Mouse (Mus musculus): ENCODE results near the gene Dock11.

GRCm38 (mm10) chrX:35932952-35933351 is 44.3 kb downstream of the Dock11 start:
- TF ChIP-seq CTCF (IDR thresholded peaks at IDR 0.05; ENCODE audit: control insufficient read depth, insufficient read depth, insufficient replicate concordance, low read depth, low read length): no peak
- TF ChIP-seq POLR2A (IDR thresholded peaks at IDR 0.05; ENCODE audit: control insufficient read depth, low read depth, low read length): no peak
